Mouse (Mus musculus): ENCODE measurements around the gene Rpusd2. TPM values are rescaled to one million over a fixed set of nuclear protein-coding genes. Genes with fewer than 3 reads are reported as not detected.

Gene Rpusd2
- polyA plus RNA-seq, 1 experiment from 2014 or later: 3.6 TPM

DNA sequence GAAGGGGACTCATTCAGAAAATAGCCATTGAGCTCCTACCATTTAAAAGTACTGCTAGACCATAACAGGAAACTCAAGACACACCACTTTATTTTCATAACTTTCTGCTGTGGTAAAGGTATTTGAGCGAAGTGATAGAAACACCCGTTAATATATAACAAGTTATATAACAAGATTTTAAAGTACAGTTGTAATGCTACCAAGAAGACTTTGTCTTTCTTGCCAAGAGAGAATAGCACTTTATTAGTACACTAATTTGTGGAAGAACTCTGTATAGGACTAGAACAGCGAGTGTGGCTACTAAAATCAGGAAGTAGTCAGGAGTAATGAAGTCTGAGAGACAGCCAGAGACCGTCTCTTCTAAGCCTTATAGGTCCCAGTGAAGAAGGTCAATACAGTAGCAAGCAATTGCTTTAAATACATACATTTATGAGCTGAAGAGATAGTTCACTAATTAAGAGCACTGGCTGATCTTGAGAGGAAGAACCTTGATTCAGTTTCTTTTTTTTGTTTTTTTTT, 15.6 kb downstream of the Rpusd2 start:
- H3K4me2 ChIP-seq (replicated peaks): no peak overlapping the region
- H3K27ac ChIP-seq: no peak overlapping the region
- 93% methylated on average over 4 of the region's 4 CpGs for WGBS
- H3K9me3 ChIP-seq (ENCODE audit: control insufficient read depth, low read length): no peaks in the 10 kb centered on the region
- no peak overlapping the region for H3K4me3 ChIP-seq (replicated peaks; ENCODE audit: low read length)
- DNase-seq (ENCODE audit: low spot score) (no peak), ATAC-seq (ENCODE audit: low FRiP score) (no peak)
- no peaks in the 10 kb centered on the region for H3K27me3 ChIP-seq (ENCODE audit: control insufficient read depth, insufficient read depth, low read length)
- H3K4me1 ChIP-seq (replicated peaks; ENCODE audit: control insufficient read depth, insufficient read depth, low read length): no peaks in the 10 kb centered on the region
- H3K36me3 ChIP-seq (replicated peaks; ENCODE audit: control insufficient read depth, insufficient read depth): no peaks in the 10 kb centered on the region
- no peak overlapping the region for H3K9ac ChIP-seq

DNA sequence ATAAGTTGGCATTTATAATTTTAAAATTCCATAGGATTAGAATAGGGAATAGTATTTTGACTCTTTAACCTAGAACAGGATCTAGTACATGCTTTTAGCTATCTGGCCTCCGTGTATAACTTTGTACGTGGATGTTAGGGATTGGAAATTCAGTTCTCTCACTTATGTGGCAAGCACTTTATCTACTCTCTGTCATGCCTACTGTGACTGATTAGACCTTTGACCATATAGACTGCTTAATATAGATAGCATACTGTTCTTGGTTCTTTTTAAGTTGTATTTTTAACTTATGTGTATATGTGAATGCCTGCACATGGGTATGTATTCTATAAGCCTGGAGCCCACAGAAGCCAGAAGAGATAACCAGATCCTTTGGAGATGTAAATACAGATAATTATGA, 25.5 kb downstream of the Rpusd2 start:
- no peak for DNase-seq (ENCODE audit: low spot score)
- no peaks in the 10 kb centered on the region for H3K27me3 ChIP-seq (ENCODE audit: control insufficient read depth, insufficient read depth, low read length)
- no peak overlapping the region for H3K27ac ChIP-seq
- no peak overlapping the region for H3K9ac ChIP-seq
- no peaks in the 10 kb centered on the region for H3K9me3 ChIP-seq (ENCODE audit: control insufficient read depth, low read length)
- no peaks in the 10 kb centered on the region for H3K4me1 ChIP-seq (replicated peaks; ENCODE audit: control insufficient read depth, insufficient read depth, low read length)
- 97% methylated on average over 2 of the region's 2 CpGs for WGBS
- no peak for ATAC-seq (ENCODE audit: low FRiP score)
- no peaks in the 10 kb centered on the region for H3K36me3 ChIP-seq (replicated peaks; ENCODE audit: control insufficient read depth, insufficient read depth)
- H3K4me2 ChIP-seq (replicated peaks): no peak overlapping the region
- H3K4me3 ChIP-seq (replicated peaks; ENCODE audit: low read length): no peak overlapping the region

DNA sequence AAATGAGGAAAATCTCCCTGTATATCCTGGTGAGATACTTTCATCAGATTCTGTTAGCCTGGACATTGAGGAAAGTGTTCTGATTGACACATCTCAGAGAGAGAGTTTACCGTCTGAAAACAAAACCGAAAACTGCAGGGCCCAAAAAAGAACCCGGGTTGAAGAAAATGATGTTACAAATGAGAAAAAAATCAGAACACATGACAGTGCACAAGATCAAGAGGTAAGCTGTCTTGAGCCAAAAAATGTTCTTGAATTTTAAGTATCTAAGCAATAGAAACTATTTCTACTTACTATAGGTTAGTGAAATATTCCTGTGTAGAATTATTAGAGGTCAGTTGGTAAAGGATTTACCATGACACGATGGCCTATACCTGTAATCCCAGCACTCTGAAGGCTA, 37.8 kb downstream of the Rpusd2 start:
- H3K9me3 ChIP-seq (ENCODE audit: control insufficient read depth, low read length): no peaks in the 10 kb centered on the region
- no peak overlapping the region for H3K4me2 ChIP-seq (replicated peaks)
- no peak for ATAC-seq (ENCODE audit: low FRiP score)
- no peaks in the 10 kb centered on the region for H3K27me3 ChIP-seq (ENCODE audit: control insufficient read depth, insufficient read depth, low read length)
- WGBS: 95% methylated on average over 4 of the region's 4 CpGs
- no peaks in the 10 kb centered on the region for H3K4me1 ChIP-seq (replicated peaks; ENCODE audit: control insufficient read depth, insufficient read depth, low read length)
- no peak overlapping the region for H3K9ac ChIP-seq
- DNase-seq (ENCODE audit: low spot score): no peak
- no peaks in the 10 kb centered on the region for H3K36me3 ChIP-seq (replicated peaks; ENCODE audit: control insufficient read depth, insufficient read depth)
- H3K27ac ChIP-seq: no peak overlapping the region
- no peak overlapping the region for H3K4me3 ChIP-seq (replicated peaks; ENCODE audit: low read length)

DNA sequence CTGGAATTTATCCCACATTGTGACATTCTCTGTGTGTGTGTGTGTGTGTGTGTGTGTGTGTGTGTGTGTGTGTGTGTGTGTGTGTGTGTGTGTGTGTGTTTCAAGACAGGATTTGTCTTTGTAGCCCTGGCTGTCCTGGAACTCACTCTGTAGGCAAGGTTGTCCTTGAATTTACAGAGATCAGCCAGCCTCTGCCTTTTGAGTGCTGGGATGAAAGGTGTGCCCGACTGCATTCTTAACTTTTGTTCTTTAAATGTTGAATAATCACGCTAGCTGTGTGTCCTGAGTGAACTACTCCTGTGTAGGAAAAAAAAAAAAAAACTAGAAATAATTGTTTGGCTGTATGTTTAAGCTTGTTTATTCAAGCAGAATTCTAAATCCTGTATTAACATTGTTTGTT, 51.6 kb downstream of the Rpusd2 start:
- no peaks in the 10 kb centered on the region; the same call in 1 of the 2 replicates for H3K36me3 ChIP-seq (replicated peaks; ENCODE audit: control insufficient read depth, insufficient read depth)
- no peak overlapping the region for H3K27ac ChIP-seq
- H3K9me3 ChIP-seq (ENCODE audit: control insufficient read depth, low read length): no peaks in the 10 kb centered on the region
- H3K4me3 ChIP-seq (replicated peaks; ENCODE audit: low read length): no peak overlapping the region
- no peaks in the 10 kb centered on the region for H3K4me1 ChIP-seq (replicated peaks; ENCODE audit: control insufficient read depth, insufficient read depth, low read length)
- H3K4me2 ChIP-seq (replicated peaks): no peak overlapping the region
- WGBS: 95% methylated on average over 2 of the region's 2 CpGs
- H3K27me3 ChIP-seq (ENCODE audit: control insufficient read depth, insufficient read depth, low read length): no peaks in the 10 kb centered on the region
- no peak for DNase-seq (ENCODE audit: low spot score)
- no peak overlapping the region for H3K9ac ChIP-seq
- no peak for ATAC-seq (ENCODE audit: low FRiP score)

Other genes with a start within 250 kb of the Rpusd2 start
- gene Knstrn, start 220.8 kb upstream of the Rpusd2 start, polyA plus RNA-seq (2014; fragmentation: Nextera tagmentation; extraction: Ambion mirVana): 16.1 and 25.1 TPM in 2 replicates
- gene Ivd, start 172.8 kb upstream of the Rpusd2 start, polyA plus RNA-seq (2014; fragmentation: Nextera tagmentation; extraction: Ambion mirVana): 36.4 and 38.1 TPM in 2 replicates
- gene Bahd1, start 134.4 kb upstream of the Rpusd2 start, polyA plus RNA-seq (2014; fragmentation: Nextera tagmentation; extraction: Ambion mirVana): 2.0 and 2.7 TPM in 2 replicates
- 7.7 and 8.7 TPM in 2 replicates for gene Chst14, start 108.3 kb upstream of the Rpusd2 start, polyA plus RNA-seq (2014; fragmentation: Nextera tagmentation; extraction: Ambion mirVana)
- 36.0 and 36.5 TPM in 2 replicates for gene Ccdc32, start 5.4 kb upstream of the Rpusd2 start, polyA plus RNA-seq (2014; fragmentation: Nextera tagmentation; extraction: Ambion mirVana)
- gene Knl1, start 12.3 kb downstream of the Rpusd2 start, polyA plus RNA-seq (2014; fragmentation: Nextera tagmentation; extraction: Ambion mirVana): 6.6 and 8.3 TPM in 2 replicates
- 8.3 and 11.6 TPM in 2 replicates for gene Rad51, start 78.0 kb downstream of the Rpusd2 start, polyA plus RNA-seq (2014; fragmentation: Nextera tagmentation; extraction: Ambion mirVana)
- gene Rmdn3, start 122.2 kb downstream of the Rpusd2 start, polyA plus RNA-seq (2014; fragmentation: Nextera tagmentation; extraction: Ambion mirVana): 39.1 and 42.5 TPM in 2 replicates
- gene Gchfr, start 133.0 kb downstream of the Rpusd2 start, polyA plus RNA-seq (2014; fragmentation: Nextera tagmentation; extraction: Ambion mirVana): 14.3 and 15.1 TPM in 2 replicates
- gene Gm14137, start 139.7 kb downstream of the Rpusd2 start, polyA plus RNA-seq (2014; fragmentation: Nextera tagmentation; extraction: Ambion mirVana): 0.40 and 0.66 TPM in 2 replicates
- gene Zfyve19, start 173.8 kb downstream of the Rpusd2 start, polyA plus RNA-seq (2014; fragmentation: Nextera tagmentation; extraction: Ambion mirVana): 51.7 and 61.7 TPM in 2 replicates
- gene Dnajc17, start 174.0 kb downstream of the Rpusd2 start, polyA plus RNA-seq (2014; fragmentation: Nextera tagmentation; extraction: Ambion mirVana): 20.1 and 21.5 TPM in 2 replicates
- not detected in 2 replicates for gene Ppp1r14d, start 195.1 kb downstream of the Rpusd2 start, polyA plus RNA-seq (2014; fragmentation: Nextera tagmentation; extraction: Ambion mirVana)
- gene Spint1, start 202.6 kb downstream of the Rpusd2 start, polyA plus RNA-seq (2014; fragmentation: Nextera tagmentation; extraction: Ambion mirVana): 0.78 and 0.90 TPM in 2 replicates
- 20.9 and 26.9 TPM in 2 replicates for gene Rhov, start 236.5 kb downstream of the Rpusd2 start, polyA plus RNA-seq (2014; fragmentation: Nextera tagmentation; extraction: Ambion mirVana)

All from hindbrain, embryonic 14.5 days (tissue).